Mouse (Mus musculus) heart, embryonic 11.5 days (tissue): ENCODE data around the gene Ccr4. TPM values are rescaled to one million over a fixed set of nuclear protein-coding genes. Genes with fewer than 3 reads are reported as not detected.

Experiments used
- ATAC-seq: fragments of 200-750 bp; cut with Nextera tagmentation; replicated peaks from 2 replicates; pipeline ENCODE4 v1.8.0; 2017; ENCODE audit warnings: moderate library complexity; ENCODE audit not compliant: insufficient number of reproducible peaks, low FRiP score, low TSS enrichment
- H3K27ac ChIP-seq: fragments of 300-500 bp; sonication (generic); 2 replicates; pipeline ENCODE4 v1.5.1; 2014; ENCODE audit warnings: mild to moderate bottlenecking, low read depth, low read length
- H3K27me3 ChIP-seq: fragments of 300-500 bp; sonication (generic); 2 replicates; pipeline ENCODE4 v1.6.1; 2014; ENCODE audit warnings: mild to moderate bottlenecking, low read length, mixed read lengths; ENCODE audit not compliant: control insufficient read depth, insufficient read depth
- H3K36me3 ChIP-seq: fragments of 300-500 bp; sonication (generic); 2 replicates; pipeline ENCODE4 v1.6.1; 2014; ENCODE audit warnings: mild to moderate bottlenecking, low read length, moderate library complexity, mixed read lengths; ENCODE audit not compliant: control insufficient read depth, insufficient read depth
- H3K4me1 ChIP-seq: fragments of 300-500 bp; sonication (generic); 2 replicates; pipeline ENCODE4 v1.6.1; 2014; ENCODE audit warnings: low read length; ENCODE audit not compliant: control insufficient read depth, insufficient read depth
- H3K4me2 ChIP-seq: fragments of 300-500 bp; sonication (generic); 2 replicates; pipeline ENCODE4 v1.6.1; 2014; ENCODE audit warnings: mild to moderate bottlenecking, moderate library complexity
- H3K4me3 ChIP-seq: fragments of 300-500 bp; sonication (generic); 2 replicates; pipeline ENCODE4 v1.5.1; 2014; ENCODE audit warnings: low read depth, low read length
- H3K9ac ChIP-seq: fragments of 300-500 bp; sonication (generic); 2 replicates; pipeline ENCODE4 v1.6.1; 2014; ENCODE audit warnings: mild to moderate bottlenecking, low read depth, low read length, moderate library complexity
- H3K9me3 ChIP-seq: fragments of 300-500 bp; sonication (generic); replicated peaks from 2 replicates; pipeline ENCODE4 v1.6.1; 2016; ENCODE audit warnings: low read length; ENCODE audit not compliant: control insufficient read depth
- WGBS: fragments of 180-500 bp; shearing (Covaris S2); extraction: QIAGEN DNeasy Blood & Tissue Kit; methylation state at CpG from one replicate; pipeline ENCODE4 v1.1.7; 2014; ENCODE audit not compliant: insufficient replicate concordance; 5-methylcytosine and 5-hydroxymethylcytosine counted together
- polyA plus RNA-seq: library from polyadenylated mRNA; unstranded; fragments of >200 nt; fragmentation: Nextera tagmentation; extraction: Ambion mirVana; gene quantifications from 2 replicates; pipeline ENCODE4 v1.2.1, GENCODE M21; 2014

The Ccr4 gene
- polyA plus RNA-seq, 1 experiment from 2014 or later: not detected

- Histone ChIP-seq H3K4me2 (no peak overlapping the region), H3K4me1 (peaks cover 43% of the 10 kb centered on the region), H3K27me3 (no peaks in the 10 kb centered on the region), H3K27ac (no peak overlapping the region), H3K36me3 (no peaks in the 10 kb centered on the region), H3K9me3 (no peaks in the 10 kb centered on the region), H3K9ac (no peak overlapping the region), H3K4me3 (no peak overlapping the region)
- no peak for ATAC-seq
- 61% methylated on average over 17 of the region's 17 CpGs for WGBS
Measured at GRCm38 (mm10) chr9:114543882-114544753, 39.4 kb upstream of the Ccr4 start.

- 7% methylated on average over 1 of the region's 1 CpGs for WGBS
- H3K4me3 ChIP-seq: no peak overlapping the region
- H3K27me3 ChIP-seq: no peaks in the 10 kb centered on the region
- no peak overlapping the region for H3K9ac ChIP-seq
- H3K36me3 ChIP-seq: no peaks in the 10 kb centered on the region
- peak overlapping the region; percentile 69 for H3K27ac ChIP-seq
- peak overlapping the region; percentile 17; the same call in 1 of the 2 replicates for H3K4me2 ChIP-seq
- no peak; the same call in 1 of the 2 replicates for ATAC-seq
- H3K9me3 ChIP-seq: no peaks in the 10 kb centered on the region
- H3K4me1 ChIP-seq: peaks cover 44% of the 10 kb centered on the region
Measured at GRCm38 (mm10) chr9:114541279-114541741, 36.6 kb upstream of the Ccr4 start.

GRCm38 (mm10) chr9:114538996-114539563 lies 34.4 kb upstream of the Ccr4 start:
- Histone ChIP-seq H3K9me3 (no peaks in the 10 kb centered on the region), H3K27ac (no peak overlapping the region), H3K27me3 (no peaks in the 10 kb centered on the region), H3K4me2 (no peak overlapping the region), H3K4me3 (no peak overlapping the region), H3K9ac (no peak overlapping the region), H3K36me3 (no peaks in the 10 kb centered on the region), H3K4me1 (peaks cover 32% of the 10 kb centered on the region)
- WGBS: 77% methylated on average over 7 of the region's 7 CpGs
- ATAC-seq: no peak

GRCm38 (mm10) chr9:114536628-114537027 lies 31.9 kb upstream of the Ccr4 start:
- no peak overlapping the region for H3K4me3 ChIP-seq
- H3K4me2 ChIP-seq: peak overlapping the region; percentile 20; the same call in 1 of the 2 replicates
- H3K9ac ChIP-seq: peak overlapping the region; percentile 19; the same call in 1 of the 2 replicates
- H3K4me1 ChIP-seq: peaks cover 31% of the 10 kb centered on the region
- no peaks in the 10 kb centered on the region for H3K27me3 ChIP-seq
- ATAC-seq: 0 out of 2 replicates have a peak, but pooled peaks have one; percentile 8
- no peaks in the 10 kb centered on the region for H3K36me3 ChIP-seq
- WGBS: 18% methylated on average over 2 of the region's 2 CpGs
- H3K27ac ChIP-seq: peak overlapping the region; percentile 68
- H3K9me3 ChIP-seq: no peaks in the 10 kb centered on the region

- peaks cover 28% of the 10 kb centered on the region for H3K4me1 ChIP-seq
- H3K36me3 ChIP-seq: no peaks in the 10 kb centered on the region
- no peaks in the 10 kb centered on the region for H3K9me3 ChIP-seq
- no peak overlapping the region for H3K4me3 ChIP-seq
- H3K4me2 ChIP-seq: no peak overlapping the region
- no peaks in the 10 kb centered on the region for H3K27me3 ChIP-seq
- ATAC-seq: no peak
- H3K27ac ChIP-seq: 0 out of 2 replicates have a peak overlapping the region, but pooled peaks have one; percentile 29
- WGBS: 76% methylated on average over 9 of the region's 9 CpGs
- no peak overlapping the region for H3K9ac ChIP-seq
Measured at GRCm38 (mm10) chr9:114534747-114535517, 30.2 kb upstream of the Ccr4 start.

GRCm38 (mm10) chr9:114533848-114534247 lies 29.1 kb upstream of the Ccr4 start:
- ATAC-seq: peak; percentile 29; the same call in 1 of the 2 replicates
- Histone ChIP-seq H3K27ac (no peak overlapping the region), H3K36me3 (no peaks in the 10 kb centered on the region), H3K4me1 (peaks cover 28% of the 10 kb centered on the region), H3K9me3 (no peaks in the 10 kb centered on the region), H3K4me2 (no peak overlapping the region), H3K27me3 (no peaks in the 10 kb centered on the region), H3K4me3 (no peak overlapping the region), H3K9ac (no peak overlapping the region)
- WGBS: 61% methylated on average over 4 of the region's 4 CpGs

- no peak overlapping the region for H3K4me2 ChIP-seq
- H3K36me3 ChIP-seq: no peaks in the 10 kb centered on the region
- H3K27ac ChIP-seq: no peak overlapping the region
- WGBS: 62% methylated on average over 11 of the region's 11 CpGs
- H3K4me3 ChIP-seq: no peak overlapping the region
- peaks cover 28% of the 10 kb centered on the region for H3K4me1 ChIP-seq
- ATAC-seq: no peak
- H3K9ac ChIP-seq: no peak overlapping the region
- H3K27me3 ChIP-seq: no peaks in the 10 kb centered on the region
- H3K9me3 ChIP-seq: no peaks in the 10 kb centered on the region
Measured at GRCm38 (mm10) chr9:114531276-114531675, 26.6 kb upstream of the Ccr4 start.

- Histone ChIP-seq H3K36me3 (no peaks in the 10 kb centered on the region), H3K4me2 (peak overlapping the region; percentile 51; the same call in 1 of the 2 replicates), H3K27ac (no peak overlapping the region; the same call in 1 of the 2 replicates), H3K9me3 (no peaks in the 10 kb centered on the region), H3K27me3 (no peaks in the 10 kb centered on the region), H3K9ac (no peak overlapping the region), H3K4me3 (no peak overlapping the region), H3K4me1 (peaks cover 33% of the 10 kb centered on the region)
- ATAC-seq: no peak
- 56% methylated on average over 9 of the region's 9 CpGs for WGBS
Measured at GRCm38 (mm10) chr9:114528680-114529048, 23.9 kb upstream of the Ccr4 start.
